Mouse (Mus musculus): ENCODE data around the gene Tlx1. TPM values are rescaled to one million over a fixed set of nuclear protein-coding genes. Genes with fewer than 3 reads are reported as not detected.

The Tlx1 gene
- polyA plus RNA-seq, 1 experiment from 2014 or later: 0.15 TPM

DNA sequence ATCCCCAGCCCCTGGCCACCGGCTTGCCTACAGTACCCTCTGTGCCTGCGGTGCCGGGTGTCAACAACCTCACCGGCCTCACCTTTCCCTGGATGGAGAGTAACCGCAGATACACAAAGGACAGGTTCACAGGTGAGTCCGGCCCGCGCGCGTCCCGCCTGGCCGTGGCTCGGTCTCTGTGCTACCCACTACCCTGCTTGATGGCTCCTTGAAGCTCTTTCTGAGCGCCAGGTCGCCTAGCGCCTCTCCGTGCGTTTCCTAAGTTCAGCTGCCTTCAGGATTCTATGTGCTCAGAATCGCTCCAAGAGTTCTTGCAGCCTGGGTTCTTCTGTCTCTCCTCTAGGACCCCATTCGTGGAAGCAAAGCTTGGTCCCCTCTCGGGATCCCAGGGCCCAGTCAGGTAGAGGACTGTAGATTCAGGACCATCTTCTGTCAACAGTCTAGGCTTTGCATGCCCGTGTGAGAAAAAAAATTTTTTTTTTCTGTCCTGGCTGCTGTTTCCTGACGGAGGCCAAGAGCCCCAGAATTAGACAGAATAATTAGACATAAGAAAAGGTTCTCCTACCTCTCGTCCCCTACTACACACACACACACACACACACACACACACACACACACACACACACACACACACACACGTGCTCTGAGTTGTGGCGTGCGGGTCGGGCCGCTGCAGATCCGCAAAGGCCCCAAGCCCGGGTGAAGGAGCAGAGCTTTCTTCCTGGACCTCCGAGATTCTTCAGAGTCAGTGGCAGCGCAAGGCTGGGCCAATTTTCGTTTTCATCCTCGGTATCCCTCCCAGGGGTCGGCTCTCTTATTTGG, 1.1 kb downstream of the Tlx1 start:
- 0 out of 2 replicates have a peak overlapping the region, but pooled peaks have one; percentile 37 for H3K27ac ChIP-seq
- H3K4me1 ChIP-seq: peaks cover 50% of the 10 kb centered on the region
- peak; percentile 66 for DNase-seq (ENCODE audit: low spot score)
- H3K27me3 ChIP-seq (ENCODE audit: low read depth, poor library complexity, severe bottlenecking): peaks cover 100% of the 10 kb centered on the region
- H3K9me3 ChIP-seq (replicated peaks): no peaks in the 10 kb centered on the region
- H3K4me3 ChIP-seq: peak overlapping the region; percentile 45
- 1% methylated on average over 36 of the region's 36 CpGs for WGBS
- no peaks in the 10 kb centered on the region for H3K36me3 ChIP-seq

DNA sequence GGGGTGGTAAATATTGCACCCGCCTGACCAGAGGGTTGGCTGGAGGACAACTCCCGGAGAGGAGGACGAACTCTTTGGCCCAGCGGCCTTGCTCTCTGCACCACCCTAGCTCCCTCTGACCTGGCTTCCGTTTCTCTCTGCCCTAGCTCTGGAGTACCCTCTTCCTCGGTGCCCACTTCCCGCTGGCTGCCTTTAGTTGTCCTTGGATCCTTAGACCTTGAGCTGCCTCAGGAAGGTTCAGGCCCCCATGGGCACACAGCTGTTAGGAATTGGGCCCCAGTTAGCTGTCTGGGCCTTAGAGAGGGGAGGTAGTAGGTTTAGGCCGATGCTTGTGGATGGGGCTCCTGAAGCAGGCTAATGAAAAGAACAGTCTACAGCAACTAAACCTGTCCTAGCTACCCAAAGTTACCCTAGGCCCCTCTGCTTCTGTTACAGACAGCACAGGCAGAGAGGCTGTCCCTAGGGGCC, 1.7 kb downstream of the Tlx1 start:
- peaks cover 100% of the 10 kb centered on the region for H3K27me3 ChIP-seq (ENCODE audit: low read depth, poor library complexity, severe bottlenecking)
- H3K4me3 ChIP-seq: no peak overlapping the region
- WGBS: 5% methylated on average over 8 of the region's 8 CpGs
- peak; percentile 58 for DNase-seq (ENCODE audit: low spot score)
- no peaks in the 10 kb centered on the region for H3K9me3 ChIP-seq (replicated peaks)
- H3K4me1 ChIP-seq: peaks cover 47% of the 10 kb centered on the region
- H3K27ac ChIP-seq: no peak overlapping the region
- H3K36me3 ChIP-seq: no peaks in the 10 kb centered on the region

DNA sequence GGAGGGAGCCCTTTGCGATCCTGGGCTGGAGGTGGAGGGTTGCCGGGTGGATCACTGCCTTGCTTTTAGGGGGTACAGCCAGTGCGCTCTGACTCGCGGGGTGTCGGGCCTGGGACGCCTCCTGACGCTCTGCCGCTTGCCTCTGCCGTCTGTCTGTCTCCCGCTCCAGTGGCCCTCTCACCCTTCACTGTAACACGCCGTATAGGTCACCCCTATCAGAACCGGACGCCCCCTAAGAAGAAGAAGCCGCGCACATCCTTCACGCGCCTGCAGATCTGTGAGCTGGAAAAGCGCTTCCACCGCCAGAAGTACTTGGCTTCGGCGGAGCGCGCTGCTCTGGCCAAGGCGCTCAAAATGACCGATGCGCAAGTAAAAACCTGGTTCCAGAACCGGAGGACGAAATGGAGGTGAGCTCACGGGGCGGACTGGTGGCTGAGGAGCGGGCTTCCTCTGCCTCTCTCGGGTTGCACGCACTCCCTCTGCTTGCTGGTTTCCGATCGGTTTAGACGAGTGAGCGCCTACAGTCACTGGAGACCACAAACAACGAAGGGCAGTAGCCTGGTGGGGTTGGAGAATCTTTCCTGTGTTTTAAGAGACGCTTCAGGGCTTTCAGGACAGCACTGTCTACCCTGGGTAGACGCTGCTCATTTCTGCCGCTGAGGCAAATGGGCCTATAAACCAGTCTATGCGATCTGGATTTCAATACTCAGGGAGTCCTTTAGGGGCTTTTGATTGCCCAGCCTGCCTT, 3.0 kb downstream of the Tlx1 start:
- Histone ChIP-seq H3K4me3 (peak overlapping the region; percentile 25), H3K27ac (no peak overlapping the region)
- peak; percentile 73 for DNase-seq (ENCODE audit: low spot score)

DNA sequence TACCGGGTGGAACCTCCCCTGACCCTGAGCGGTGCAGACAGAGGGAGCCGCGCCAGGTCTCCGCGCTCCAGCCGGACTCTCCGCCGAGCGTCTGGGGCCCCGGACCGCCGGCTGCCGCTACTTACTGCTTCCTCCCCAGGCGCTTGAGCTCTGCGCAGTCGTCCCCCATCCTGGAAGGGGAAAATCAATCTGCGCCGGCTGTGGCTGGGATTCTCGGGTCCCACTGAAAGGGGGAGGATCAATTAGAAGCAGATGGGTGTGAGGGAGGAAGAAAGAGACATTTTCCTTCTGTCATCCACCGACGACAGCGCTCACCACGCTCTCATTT, 3.5 kb downstream of the Tlx1 start:
- WGBS: under 1% methylated on average over 20 of the region's 24 CpGs
- H3K36me3 ChIP-seq: no peaks in the 10 kb centered on the region
- no peak overlapping the region for H3K27ac ChIP-seq
- peak overlapping the region; percentile 25 for H3K4me3 ChIP-seq
- H3K9me3 ChIP-seq (replicated peaks): no peaks in the 10 kb centered on the region
- no peak for DNase-seq (ENCODE audit: low spot score)
- H3K27me3 ChIP-seq (ENCODE audit: low read depth, poor library complexity, severe bottlenecking): peaks cover 100% of the 10 kb centered on the region
- peaks cover 47% of the 10 kb centered on the region for H3K4me1 ChIP-seq

More for the DNA sequence above, 3.0 kb downstream of the Tlx1 start:
- Histone ChIP-seq H3K36me3 (no peaks in the 10 kb centered on the region), H3K4me1 (peaks cover 47% of the 10 kb centered on the region), H3K9me3 (replicated peaks) (no peaks in the 10 kb centered on the region), H3K27me3 (ENCODE audit: low read depth, poor library complexity, severe bottlenecking) (peaks cover 100% of the 10 kb centered on the region)
- under 1% methylated on average over 44 of the region's 44 CpGs for WGBS

DNA sequence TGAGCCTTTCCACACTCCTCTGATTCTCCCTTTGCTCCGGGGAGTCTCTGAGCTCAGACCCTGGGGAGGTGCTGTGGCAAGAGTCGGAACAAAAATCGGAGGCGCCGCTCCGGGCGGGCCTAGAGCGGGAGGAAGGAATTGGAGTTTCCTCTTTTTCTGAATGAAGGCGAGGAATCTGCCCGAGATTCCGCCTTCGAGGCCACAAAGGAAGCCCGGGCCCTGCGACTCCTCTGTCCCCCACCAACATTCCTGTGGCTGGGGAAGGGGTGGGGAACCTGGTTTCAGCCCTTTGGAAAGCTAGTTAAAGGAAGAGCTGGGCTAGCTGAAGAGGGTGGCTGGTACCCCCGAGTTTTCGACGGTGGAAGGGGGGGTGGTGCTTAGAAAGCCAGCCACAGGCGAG, 4.0 kb downstream of the Tlx1 start:
- no peaks in the 10 kb centered on the region for H3K9me3 ChIP-seq (replicated peaks)
- H3K27me3 ChIP-seq (ENCODE audit: low read depth, poor library complexity, severe bottlenecking): peaks cover 100% of the 10 kb centered on the region
- WGBS: under 1% methylated on average over 18 of the region's 18 CpGs
- no peaks in the 10 kb centered on the region for H3K36me3 ChIP-seq
- H3K4me3 ChIP-seq: no peak overlapping the region
- no peak overlapping the region for H3K27ac ChIP-seq
- H3K4me1 ChIP-seq: peaks cover 47% of the 10 kb centered on the region
- DNase-seq (ENCODE audit: low spot score): peak; percentile 58

DNA sequence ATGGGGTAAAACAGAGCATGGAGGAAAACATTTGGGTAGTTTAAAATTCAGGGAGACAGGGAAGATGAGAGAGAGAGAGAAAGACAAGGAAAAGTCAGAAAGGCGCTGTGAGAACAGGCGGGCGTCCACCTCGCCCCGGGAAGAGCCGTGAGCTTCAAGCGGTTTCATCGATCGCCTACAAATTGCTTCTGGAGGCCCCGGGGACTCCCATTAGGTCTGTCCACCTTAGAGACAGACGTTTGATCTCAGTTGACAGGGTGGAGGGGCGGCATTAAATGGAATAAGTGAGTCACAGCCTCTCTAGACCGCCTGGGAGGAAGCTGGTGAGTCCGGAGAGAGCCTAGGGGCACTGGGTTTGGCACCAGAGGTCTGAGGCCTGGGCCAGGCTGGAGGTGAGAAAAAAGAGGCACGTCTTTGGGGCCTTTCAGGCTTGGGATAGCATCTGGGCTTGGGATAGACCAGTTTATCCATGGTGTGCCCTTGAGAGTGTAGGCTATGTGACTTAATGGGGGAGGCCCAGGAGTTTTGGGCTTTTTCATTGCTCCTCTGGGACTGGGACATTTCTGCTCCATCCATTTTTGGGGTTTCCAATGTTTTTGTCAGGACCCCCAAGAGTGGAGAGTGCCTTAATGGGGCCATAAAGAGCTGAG, 4.8 kb downstream of the Tlx1 start:
- Histone ChIP-seq H3K36me3 (no peaks in the 10 kb centered on the region), H3K27ac (no peak overlapping the region), H3K4me1 (peaks cover 46% of the 10 kb centered on the region), H3K27me3 (ENCODE audit: low read depth, poor library complexity, severe bottlenecking) (peaks cover 100% of the 10 kb centered on the region), H3K4me3 (no peak overlapping the region), H3K9me3 (replicated peaks) (no peaks in the 10 kb centered on the region)
- DNase-seq (ENCODE audit: low spot score): peak; percentile 67
- WGBS: under 1% methylated on average over 15 of the region's 15 CpGs

DNA sequence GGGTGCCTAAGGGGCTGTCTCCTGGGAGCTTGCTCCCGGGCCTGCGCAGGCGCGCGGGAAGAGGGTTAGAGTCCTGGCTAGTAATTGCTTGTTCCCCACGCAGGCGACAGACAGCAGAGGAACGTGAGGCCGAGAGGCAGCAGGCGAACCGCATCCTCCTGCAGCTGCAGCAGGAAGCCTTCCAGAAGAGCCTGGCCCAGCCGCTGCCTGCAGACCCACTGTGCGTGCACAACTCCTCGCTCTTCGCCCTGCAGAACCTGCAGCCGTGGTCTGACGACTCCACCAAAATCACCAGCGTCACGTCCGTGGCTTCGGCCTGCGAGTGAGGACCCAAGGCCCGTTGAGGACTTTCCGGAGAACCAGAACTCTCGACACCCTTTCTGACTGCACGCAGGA, 5.3 kb downstream of the Tlx1 start:
- Histone ChIP-seq H3K4me3 (peak overlapping the region; percentile 20; the same call in 1 of the 2 replicates), H3K27ac (no peak overlapping the region), H3K36me3 (no peaks in the 10 kb centered on the region), H3K27me3 (ENCODE audit: low read depth, poor library complexity, severe bottlenecking) (peaks cover 100% of the 10 kb centered on the region), H3K4me1 (peaks cover 46% of the 10 kb centered on the region), H3K9me3 (replicated peaks) (no peaks in the 10 kb centered on the region)
- DNase-seq (ENCODE audit: low spot score): peak; percentile 56
- under 1% methylated on average over 26 of the region's 26 CpGs for WGBS

DNA sequence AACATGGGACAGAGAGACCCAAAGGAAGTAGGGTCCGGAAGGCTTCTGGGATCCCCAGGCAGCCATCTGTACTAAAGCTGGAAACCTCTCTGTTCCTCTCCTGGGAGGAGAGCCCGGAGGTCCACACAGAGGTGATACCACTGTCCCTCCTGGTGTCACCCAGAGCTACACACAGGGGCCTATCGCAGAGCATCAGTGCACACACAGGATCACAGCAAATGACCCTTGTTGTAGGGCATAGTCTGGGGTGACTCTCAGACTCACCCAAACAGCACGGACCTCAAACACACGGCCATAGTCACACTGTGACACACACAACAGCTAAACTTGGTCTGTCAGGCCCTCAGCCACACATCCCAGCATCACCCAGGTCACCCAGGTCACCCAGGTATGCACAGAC, 5.9 kb downstream of the Tlx1 start:
- Histone ChIP-seq H3K4me3 (no peak overlapping the region), H3K9me3 (replicated peaks) (no peaks in the 10 kb centered on the region), H3K27ac (no peak overlapping the region), H3K4me1 (peaks cover 42% of the 10 kb centered on the region), H3K36me3 (no peaks in the 10 kb centered on the region), H3K27me3 (ENCODE audit: low read depth, poor library complexity, severe bottlenecking) (peaks cover 100% of the 10 kb centered on the region)
- no peak for DNase-seq (ENCODE audit: low spot score)
- WGBS: 4% methylated on average over 5 of the region's 5 CpGs

DNA sequence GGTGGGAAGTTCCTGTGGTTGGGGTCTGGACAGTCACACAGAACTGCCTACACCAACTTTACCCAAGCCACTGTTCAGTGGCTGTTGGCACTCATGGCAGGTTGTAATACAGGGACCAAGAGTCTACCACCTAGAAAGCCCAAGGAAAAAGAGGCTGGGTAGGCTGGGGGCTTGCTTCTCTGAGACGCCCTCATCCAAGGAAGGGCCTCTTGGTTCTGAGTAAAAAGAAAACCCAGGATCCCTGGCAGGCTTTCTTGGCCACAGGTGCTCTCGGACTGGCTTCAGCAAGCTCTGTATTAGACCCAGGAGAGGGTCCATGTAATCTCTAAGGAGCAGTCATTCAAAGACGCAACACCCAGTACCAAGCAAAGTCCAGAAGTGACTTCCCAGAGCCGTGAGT, 7.7 kb downstream of the Tlx1 start:
- 5% methylated on average over 4 of the region's 4 CpGs for WGBS
- no peaks in the 10 kb centered on the region for H3K36me3 ChIP-seq
- H3K27ac ChIP-seq: no peak overlapping the region
- peaks cover 32% of the 10 kb centered on the region for H3K4me1 ChIP-seq
- peaks cover 100% of the 10 kb centered on the region for H3K27me3 ChIP-seq (ENCODE audit: low read depth, poor library complexity, severe bottlenecking)
- no peak overlapping the region for H3K4me3 ChIP-seq
- DNase-seq (ENCODE audit: low spot score): no peak
- no peaks in the 10 kb centered on the region for H3K9me3 ChIP-seq (replicated peaks)

DNA sequence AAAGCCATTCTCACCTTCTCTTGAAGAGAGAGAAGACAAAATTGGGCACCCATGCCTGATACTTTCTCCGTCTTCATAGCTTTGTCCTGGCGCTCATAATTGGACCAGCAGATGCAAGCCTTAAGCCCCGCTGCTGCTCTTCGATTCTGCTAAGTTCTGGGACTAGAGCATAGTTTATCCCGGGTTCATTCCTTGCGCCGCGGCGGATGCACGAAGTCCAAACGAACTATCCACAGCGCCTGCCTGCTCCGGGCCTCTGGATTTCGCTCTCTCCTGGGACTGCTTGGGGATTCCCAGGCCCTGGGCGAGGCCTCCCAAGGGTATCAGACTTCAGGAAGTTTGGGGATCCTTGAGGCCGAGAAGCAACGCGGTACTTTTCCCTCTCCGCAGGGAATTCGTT, 8.4 kb downstream of the Tlx1 start:
- Histone ChIP-seq H3K36me3 (no peaks in the 10 kb centered on the region), H3K4me3 (no peak overlapping the region), H3K27me3 (ENCODE audit: low read depth, poor library complexity, severe bottlenecking) (peaks cover 100% of the 10 kb centered on the region), H3K4me1 (peaks cover 26% of the 10 kb centered on the region), H3K27ac (no peak overlapping the region), H3K9me3 (replicated peaks) (no peaks in the 10 kb centered on the region)
- DNase-seq (ENCODE audit: low spot score): peak; percentile 68
- WGBS: under 1% methylated on average over 20 of the region's 20 CpGs

DNA sequence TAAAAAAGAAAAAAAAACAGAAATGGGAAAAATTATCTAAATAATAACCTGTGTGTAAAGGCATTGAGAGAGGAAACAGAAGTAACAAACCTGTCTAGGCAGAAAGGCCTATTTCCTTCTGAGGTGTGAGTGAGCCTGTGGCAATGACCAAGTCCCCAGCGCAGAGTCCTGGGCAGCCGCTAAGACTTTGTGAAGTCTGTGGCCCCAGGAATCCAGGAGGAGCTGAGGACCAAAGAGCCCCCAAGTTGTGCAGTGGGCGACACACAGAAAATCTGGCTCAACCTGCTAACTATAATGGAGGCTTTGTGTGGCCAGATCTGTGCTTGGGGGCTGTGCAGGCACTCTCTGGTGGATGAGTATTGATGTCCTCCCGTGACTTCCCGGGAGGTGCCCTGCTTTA, 9.0 kb downstream of the Tlx1 start:
- Histone ChIP-seq H3K4me1 (peaks cover 20% of the 10 kb centered on the region), H3K36me3 (no peaks in the 10 kb centered on the region), H3K27ac (no peak overlapping the region), H3K4me3 (no peak overlapping the region), H3K9me3 (replicated peaks) (no peaks in the 10 kb centered on the region), H3K27me3 (ENCODE audit: low read depth, poor library complexity, severe bottlenecking) (peaks cover 100% of the 10 kb centered on the region)
- DNase-seq (ENCODE audit: low spot score): no peak
- 2% methylated on average over 5 of the region's 5 CpGs for WGBS

DNA sequence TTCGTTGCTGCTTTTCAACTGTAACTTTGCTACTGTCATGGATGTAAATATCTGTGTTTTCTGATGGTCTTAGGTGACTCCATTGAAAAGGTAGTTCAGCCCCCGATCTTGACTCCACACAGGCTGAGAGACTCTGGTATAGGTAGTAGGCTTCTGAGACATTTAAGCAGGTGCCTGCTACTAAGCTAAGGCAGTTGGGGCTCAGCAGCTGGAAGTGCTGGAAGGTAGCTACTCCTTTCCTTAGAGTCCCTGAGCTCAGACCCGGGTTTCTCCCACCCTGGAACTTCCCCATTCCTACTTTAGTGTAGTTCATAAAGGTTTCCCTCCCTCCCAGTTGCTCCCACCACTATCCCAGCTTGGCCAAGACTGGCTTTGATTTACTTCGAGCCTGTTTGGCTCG, 9.5 kb downstream of the Tlx1 start:
- H3K4me1 ChIP-seq: peaks cover 17% of the 10 kb centered on the region
- WGBS: 2% methylated on average over 5 of the region's 5 CpGs
- DNase-seq (ENCODE audit: low spot score): no peak
- H3K9me3 ChIP-seq (replicated peaks): no peaks in the 10 kb centered on the region
- H3K27ac ChIP-seq: no peak overlapping the region
- H3K36me3 ChIP-seq: no peaks in the 10 kb centered on the region
- no peak overlapping the region for H3K4me3 ChIP-seq
- H3K27me3 ChIP-seq (ENCODE audit: low read depth, poor library complexity, severe bottlenecking): peaks cover 100% of the 10 kb centered on the region

DNA sequence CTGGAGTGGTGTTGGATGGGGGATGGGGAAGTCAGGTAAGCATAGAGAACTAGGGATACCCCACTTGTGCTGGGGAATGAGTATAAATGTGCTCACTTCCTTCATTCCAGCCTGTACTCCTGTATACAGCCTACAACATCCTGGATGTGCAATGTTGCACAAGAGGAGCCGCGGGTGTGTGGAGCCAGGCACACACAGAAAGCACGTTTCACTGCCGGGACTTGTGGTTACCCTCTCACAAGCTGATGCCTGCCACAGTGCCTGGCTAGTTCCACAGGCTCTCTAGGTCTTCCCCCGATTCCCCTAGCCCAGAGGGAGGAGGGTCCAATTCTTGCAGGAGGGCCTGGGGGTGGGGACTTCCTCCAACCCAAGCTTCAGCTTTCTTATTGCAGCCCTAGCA, 10.0 kb downstream of the Tlx1 start:
- Histone ChIP-seq H3K4me1 (peaks cover 17% of the 10 kb centered on the region), H3K36me3 (no peaks in the 10 kb centered on the region), H3K27ac (no peak overlapping the region), H3K9me3 (replicated peaks) (no peaks in the 10 kb centered on the region), H3K27me3 (ENCODE audit: low read depth, poor library complexity, severe bottlenecking) (peaks cover 100% of the 10 kb centered on the region), H3K4me3 (no peak overlapping the region)
- 4% methylated on average over 5 of the region's 5 CpGs for WGBS
- DNase-seq (ENCODE audit: low spot score): no peak

Measured in limb, embryonic 10.5 days (tissue).